Mouse (Mus musculus) layer of hippocampus, postnatal 14 days (tissue): Measurements from ENCODE around the gene Tfcp2l1. TPM values are rescaled to one million over a fixed set of nuclear protein-coding genes. Genes with fewer than 3 reads are reported as not detected.
A peak's percentile ranks its signal among the peaks of the same experiment; 100 is the strongest.

ENCODE experiments used
- DNase-seq, 2 experiments: peaks; one replicate each; pipeline ENCODE4 v3.0.0; 2021 to 2022; ENCODE audit warnings: low spot score in 2 of 2, mixed read lengths in 1 of 2
- total RNA-seq, 2 experiments: library from RNA; stranded (reverse); gene quantifications; 2 replicates each; pipeline ENCODE4 v1.2.3; 2021

The Tfcp2l1 gene
- total RNA-seq, 2 experiments from 2014 or later, result 1.7 to 2.3 TPM

GRCm38 (mm10) chr1:118728796-118729195 lies 101.1 kb downstream of the Tfcp2l1 start:
- peak in 1 of 2 experiments; percentile 50 for DNase-seq

Other genes starting within 250 kb of the Tfcp2l1 start
- gene Clasp1, start 238.9 kb upstream of the Tfcp2l1 start, total RNA-seq, result 100 to 1,000 TPM; 129 to 133 TPM